Mouse (Mus musculus) lung, embryonic 16.5 days (tissue): Measurements from ENCODE around the gene Dnaaf5. TPM values are rescaled to one million over a fixed set of nuclear protein-coding genes. Genes with fewer than 3 reads are reported as not detected.

Experiments used
- ATAC-seq: fragments of 200-750 bp; cut with Nextera tagmentation; 2 replicates; pipeline ENCODE4 v1.8.0; 2017; ENCODE audit warnings: low read depth, mild to moderate bottlenecking, moderate library complexity
- H3K27ac ChIP-seq: fragments of 300-500 bp; sonication (generic); 2 replicates; pipeline ENCODE4 v1.5.1; 2014; ENCODE audit warnings: mild to moderate bottlenecking, control low read depth, low read length
- H3K27me3 ChIP-seq: fragments of 300-500 bp; sonication (generic); 2 replicates; pipeline ENCODE4 v1.6.1; 2014; ENCODE audit warnings: low read depth, low read length, mixed read lengths; ENCODE audit not compliant: control insufficient read depth, insufficient read depth
- H3K36me3 ChIP-seq: fragments of 300-500 bp; sonication (generic); 2 replicates; pipeline ENCODE4 v1.6.1; 2014; ENCODE audit warnings: low read length; ENCODE audit not compliant: control insufficient read depth, insufficient read depth
- H3K4me1 ChIP-seq: fragments of 300-500 bp; sonication (generic); replicated peaks from 2 replicates; pipeline ENCODE4 v1.6.1; 2014; ENCODE audit warnings: low read length, mixed read lengths; ENCODE audit not compliant: control insufficient read depth, insufficient read depth
- H3K4me2 ChIP-seq: fragments of 300-500 bp; sonication (generic); 2 replicates; pipeline ENCODE4 v1.6.1; 2014; ENCODE audit warnings: low read depth, low read length, control low read depth
- H3K4me3 ChIP-seq: fragments of 300-500 bp; sonication (generic); 2 replicates; pipeline ENCODE4 v1.5.1; 2014; ENCODE audit warnings: mild to moderate bottlenecking, low read length, control low read depth
- H3K9ac ChIP-seq: fragments of 300-500 bp; sonication (generic); 2 replicates; pipeline ENCODE4 v1.6.1; 2014; ENCODE audit warnings: low read length, control low read depth
- H3K9me3 ChIP-seq: fragments of 300-500 bp; sonication (generic); 2 replicates; pipeline ENCODE4 v1.6.1; 2016; ENCODE audit warnings: low read length; ENCODE audit not compliant: control insufficient read depth
- WGBS: fragments of 180-500 bp; shearing (Covaris S2); extraction: QIAGEN DNeasy Blood & Tissue Kit; methylation state at CpG from one replicate; pipeline ENCODE4 v1.1.7; 2014; 5-methylcytosine and 5-hydroxymethylcytosine counted together
- polyA plus RNA-seq: library from polyadenylated mRNA; unstranded; fragments of >200 nt; fragmentation: Nextera tagmentation; extraction: Ambion mirVana; gene quantifications from 2 replicates; pipeline ENCODE4 v1.2.1, GENCODE M21; 2015

Dnaaf5 gene
- polyA plus RNA-seq, 1 experiment from 2014 or later = 5.8 TPM

- peak; percentile 99 for ATAC-seq
- Histone ChIP-seq H3K36me3 (no peaks in the 10 kb centered on the region), H3K4me2 (peak within 1 kb of the TSS; percentile 94), H3K27ac (peak within 1 kb of the TSS; percentile 92), H3K4me1 (peaks cover 23% of the 10 kb centered on the region), H3K4me3 (peak within 1 kb of the TSS; percentile 92), H3K27me3 (no peaks in the 10 kb centered on the region), H3K9me3 (no peaks in the 10 kb centered on the region), H3K9ac (peak within 1 kb of the TSS; percentile 92)
- under 1% methylated on average over 57 of the region's 64 CpGs for WGBS
Measured at GRCm38 (mm10) chr5:139199995-139200769, 50.2 kb downstream of the Dnaaf5 start, which contains the start of gene Sun1. Sun1 (plus strand) TSS chr5:139200637.

- H3K4me1 ChIP-seq = peaks cover 23% of the 10 kb centered on the region
- peak overlapping the region; percentile 92 for H3K9ac ChIP-seq
- H3K27ac ChIP-seq = 0 out of 2 replicates have a peak overlapping the region, but pooled peaks have one; percentile 36
- H3K27me3 ChIP-seq = no peaks in the 10 kb centered on the region
- H3K4me2 ChIP-seq = peak overlapping the region; percentile 94
- H3K4me3 ChIP-seq = peak overlapping the region; percentile 92
- peak; percentile 12 for ATAC-seq
- no peaks in the 10 kb centered on the region for H3K36me3 ChIP-seq
- H3K9me3 ChIP-seq = no peaks in the 10 kb centered on the region
- WGBS = 2% methylated on average over 39 of the region's 57 CpGs
Measured at GRCm38 (mm10) chr5:139200770-139201569, 50.9 kb downstream of the Dnaaf5 start.

GRCm38 (mm10) chr5:139202127-139202526, 52.1 kb downstream of the Dnaaf5 start:
- 62% methylated on average over 11 of the region's 11 CpGs for WGBS
- peaks cover 17% of the 10 kb centered on the region for H3K4me1 ChIP-seq
- peak overlapping the region; percentile 92; the same call in 1 of the 2 replicates for H3K4me3 ChIP-seq
- ATAC-seq = no peak
- H3K27me3 ChIP-seq = no peaks in the 10 kb centered on the region
- H3K27ac ChIP-seq = no peak overlapping the region
- peak overlapping the region; percentile 94 for H3K4me2 ChIP-seq
- peak overlapping the region; percentile 92 for H3K9ac ChIP-seq
- H3K36me3 ChIP-seq = no peaks in the 10 kb centered on the region
- no peaks in the 10 kb centered on the region for H3K9me3 ChIP-seq

- WGBS = 73% methylated on average over 5 of the region's 5 CpGs
- no peak overlapping the region for H3K27ac ChIP-seq
- no peaks in the 10 kb centered on the region for H3K9me3 ChIP-seq
- no peaks in the 10 kb centered on the region for H3K27me3 ChIP-seq
- no peak overlapping the region for H3K9ac ChIP-seq
- no peaks in the 10 kb centered on the region for H3K36me3 ChIP-seq
- H3K4me2 ChIP-seq = no peak overlapping the region
- H3K4me3 ChIP-seq = no peak overlapping the region
- ATAC-seq = no peak
- H3K4me1 ChIP-seq = peaks cover 16% of the 10 kb centered on the region
Measured at GRCm38 (mm10) chr5:139203312-139203711, 53.3 kb downstream of the Dnaaf5 start.

GRCm38 (mm10) chr5:139206081-139206480, 56.1 kb downstream of the Dnaaf5 start:
- Histone ChIP-seq H3K9ac (no peak overlapping the region), H3K4me1 (peaks cover 12% of the 10 kb centered on the region), H3K36me3 (no peaks in the 10 kb centered on the region), H3K4me2 (no peak overlapping the region), H3K4me3 (no peak overlapping the region), H3K27ac (no peak overlapping the region), H3K27me3 (no peaks in the 10 kb centered on the region), H3K9me3 (no peaks in the 10 kb centered on the region)
- WGBS = 73% methylated on average over 4 of the region's 4 CpGs
- no peak for ATAC-seq

- WGBS = 63% methylated on average over 7 of the region's 7 CpGs
- Histone ChIP-seq H3K9me3 (no peaks in the 10 kb centered on the region), H3K4me1 (peaks cover 7% of the 10 kb centered on the region), H3K4me2 (no peak overlapping the region), H3K27me3 (no peaks in the 10 kb centered on the region), H3K9ac (no peak overlapping the region), H3K36me3 (no peaks in the 10 kb centered on the region), H3K4me3 (no peak overlapping the region), H3K27ac (no peak overlapping the region)
- ATAC-seq = no peak
Measured at GRCm38 (mm10) chr5:139206525-139206924, 56.5 kb downstream of the Dnaaf5 start.

- Histone ChIP-seq H3K27ac (no peak overlapping the region), H3K9ac (no peak overlapping the region)
- ATAC-seq = no peak
Measured at GRCm38 (mm10) chr5:139208183-139208582, 58.2 kb downstream of the Dnaaf5 start.

GRCm38 (mm10) chr5:139208871-139209684, 59.1 kb downstream of the Dnaaf5 start:
- Histone ChIP-seq H3K4me3 (no peak overlapping the region), H3K27ac (no peak overlapping the region), H3K4me2 (no peak overlapping the region), H3K36me3 (no peaks in the 10 kb centered on the region), H3K9me3 (no peaks in the 10 kb centered on the region), H3K9ac (no peak overlapping the region), H3K27me3 (no peaks in the 10 kb centered on the region), H3K4me1 (no peaks in the 10 kb centered on the region)
- no peak for ATAC-seq
- 79% methylated on average over 10 of the region's 10 CpGs for WGBS

More at GRCm38 (mm10) chr5:139208183-139208582, 58.2 kb downstream of the Dnaaf5 start:
- Histone ChIP-seq H3K4me1 (no peaks in the 10 kb centered on the region), H3K9me3 (no peaks in the 10 kb centered on the region), H3K4me2 (no peak overlapping the region), H3K27me3 (no peaks in the 10 kb centered on the region), H3K4me3 (no peak overlapping the region), H3K36me3 (no peaks in the 10 kb centered on the region)

GRCm38 (mm10) chr5:139209685-139210026, 59.6 kb downstream of the Dnaaf5 start:
- no peak overlapping the region for H3K27ac ChIP-seq
- H3K4me3 ChIP-seq = no peak overlapping the region
- H3K36me3 ChIP-seq = no peaks in the 10 kb centered on the region
- no peak overlapping the region for H3K4me2 ChIP-seq
- no peak overlapping the region for H3K9ac ChIP-seq
- H3K9me3 ChIP-seq = no peaks in the 10 kb centered on the region
- WGBS = 90% methylated on average over 7 of the region's 7 CpGs
- H3K4me1 ChIP-seq = no peaks in the 10 kb centered on the region
- no peak for ATAC-seq
- H3K27me3 ChIP-seq = no peaks in the 10 kb centered on the region
